Mouse (Mus musculus): Measurements from ENCODE around the gene Zic4.

The Zic4 gene

DNA sequence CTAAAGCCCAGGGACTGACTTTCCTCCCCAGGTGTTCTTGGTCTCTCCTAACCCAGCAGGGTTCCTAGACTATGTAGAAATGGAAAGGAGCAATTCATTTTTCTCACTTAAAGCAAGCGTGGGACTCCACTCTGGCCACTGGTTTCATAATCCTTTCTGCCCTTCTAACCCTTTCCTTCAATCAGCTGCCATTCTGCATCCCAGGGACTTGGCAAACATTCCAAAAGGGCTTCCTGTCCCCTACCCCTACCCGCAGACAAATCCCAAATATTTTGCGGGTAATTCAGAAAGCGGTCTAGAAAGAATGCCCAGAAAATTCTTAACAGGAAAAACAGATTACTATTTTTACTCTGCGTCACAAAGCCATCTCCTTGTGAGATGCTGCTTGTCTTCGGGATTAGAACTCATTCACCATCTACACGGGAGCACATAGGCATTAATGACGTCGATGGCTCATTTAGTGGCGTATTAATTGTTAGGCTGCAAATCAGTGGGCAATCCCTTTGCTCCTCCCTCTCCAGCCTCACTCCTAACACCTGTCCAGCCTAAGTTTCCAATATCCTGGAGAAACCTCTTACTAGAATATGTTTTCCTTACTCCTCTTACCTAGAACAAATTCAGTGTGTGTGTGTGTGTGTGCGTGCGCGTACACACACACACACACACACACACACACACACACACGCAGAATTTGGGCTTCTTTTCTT is 33.0 kb downstream of the Zic4 start:
- ATAC-seq (ENCODE audit: insufficient number of reproducible peaks, low FRiP score, low TSS enrichment): no peak

DNA sequence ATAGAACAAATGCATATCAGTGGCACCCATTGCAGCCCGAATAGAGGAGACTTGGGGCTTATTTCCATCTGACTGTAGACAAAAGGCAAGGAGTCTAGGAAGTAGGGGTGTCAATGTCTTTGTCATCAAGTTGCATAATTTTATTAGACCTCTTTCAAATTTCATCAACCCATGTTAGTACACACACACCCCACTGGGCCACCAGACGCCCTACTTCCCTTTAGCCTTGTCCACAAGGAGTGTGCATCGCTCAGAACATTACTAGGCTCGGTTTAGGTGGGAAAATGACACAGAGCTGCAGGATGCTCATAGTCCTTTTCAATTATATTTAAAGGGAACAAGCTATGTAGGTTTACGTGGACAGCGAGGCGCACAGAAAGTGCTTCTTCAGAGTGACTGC is 37.8 kb downstream of the Zic4 start:
- ATAC-seq (ENCODE audit: insufficient number of reproducible peaks, low FRiP score, low TSS enrichment): no peak

GRCm38 (mm10) chr9:91400482-91401093 is 38.4 kb downstream of the Zic4 start:
- no peak for ATAC-seq (ENCODE audit: insufficient number of reproducible peaks, low FRiP score, low TSS enrichment)

DNA sequence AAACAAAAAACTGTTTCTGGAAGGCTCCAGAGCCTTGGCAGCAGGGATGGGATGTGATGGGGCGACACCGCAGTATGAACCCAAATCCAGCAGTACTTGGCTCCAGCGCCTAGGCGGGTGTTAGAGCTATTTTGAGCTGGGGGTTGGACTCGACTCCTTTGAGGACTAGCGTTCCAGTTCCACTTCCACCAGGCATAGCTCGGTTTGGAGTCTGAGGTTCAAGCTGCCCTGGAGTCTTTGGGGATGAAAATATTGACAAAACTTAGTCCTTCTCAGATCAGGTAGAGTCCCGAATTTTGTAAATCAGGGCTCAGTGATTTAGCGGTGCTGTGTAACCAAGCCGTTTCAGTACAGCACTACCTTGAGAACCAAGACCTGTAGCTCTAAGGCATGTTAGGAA is 39.3 kb downstream of the Zic4 start:
- ATAC-seq (ENCODE audit: insufficient number of reproducible peaks, low FRiP score, low TSS enrichment): no peak

- ATAC-seq (ENCODE audit: insufficient number of reproducible peaks, low FRiP score, low TSS enrichment): no peak
Measured at GRCm38 (mm10) chr9:91404229-91404628, 42.0 kb downstream of the Zic4 start.

DNA sequence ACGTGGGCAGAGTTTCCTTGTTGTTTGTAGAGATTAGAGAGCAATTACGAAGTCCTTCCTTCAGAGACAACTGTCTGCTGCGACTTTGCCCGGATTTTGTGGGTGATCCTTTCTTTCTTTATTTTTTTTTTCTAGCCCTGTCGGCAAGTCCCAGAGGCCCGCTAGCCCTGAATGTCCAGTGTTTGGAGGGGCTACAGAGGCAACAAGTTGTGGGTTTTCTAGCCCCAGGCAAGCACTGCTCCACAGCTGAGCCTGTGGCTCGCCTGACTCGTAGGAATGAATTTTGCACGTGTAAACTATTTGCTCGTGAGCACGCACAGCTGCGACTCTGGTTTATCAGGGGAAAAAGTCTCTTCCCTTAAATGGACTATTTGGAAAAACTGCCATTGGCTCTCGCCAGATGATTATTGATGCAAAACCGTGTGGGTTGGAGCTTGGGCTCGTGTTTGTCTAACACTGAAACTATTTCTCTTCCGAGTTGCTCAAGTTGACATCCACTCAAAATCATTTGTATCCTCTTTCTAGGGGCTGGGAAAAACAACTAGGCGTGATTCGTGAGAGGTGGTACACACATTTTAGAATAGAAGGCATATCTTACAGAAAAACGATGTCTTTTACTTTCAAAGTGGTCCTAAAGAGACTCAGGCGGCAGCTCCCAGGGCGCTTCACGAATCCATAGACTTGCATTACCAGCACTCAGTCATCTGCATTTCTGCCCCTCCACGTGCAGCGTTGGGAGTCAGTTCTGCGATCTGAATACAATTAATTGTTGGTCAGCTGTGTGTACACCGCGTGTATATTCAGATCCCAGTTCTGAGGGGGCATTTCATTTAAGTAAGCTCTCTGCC is 42.9 kb downstream of the Zic4 start:
- ATAC-seq (ENCODE audit: insufficient number of reproducible peaks, low FRiP score, low TSS enrichment): no peak

DNA sequence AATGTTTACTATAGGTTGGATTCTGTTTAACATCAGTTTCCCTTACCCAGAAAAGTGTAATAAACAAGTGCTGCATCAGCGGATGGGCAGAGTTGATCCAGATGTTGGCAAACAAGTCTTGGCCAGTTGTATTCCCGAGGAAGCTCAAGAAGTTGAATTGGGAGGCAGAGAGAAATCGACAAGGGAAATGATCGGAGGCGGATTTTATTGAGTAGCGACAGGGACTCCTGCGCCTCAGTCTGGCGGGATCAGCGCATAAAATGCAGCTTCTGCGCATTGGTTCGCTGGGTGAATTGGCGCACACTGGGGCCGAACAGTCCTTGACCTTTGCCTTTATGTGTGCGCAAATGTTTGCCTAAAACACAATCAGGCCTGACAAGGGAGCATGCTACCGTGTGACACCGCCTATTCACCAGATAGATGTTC is 43.6 kb downstream of the Zic4 start:
- ATAC-seq (ENCODE audit: insufficient number of reproducible peaks, low FRiP score, low TSS enrichment): peak; percentile 57; the same call in 1 of the 2 replicates

- ATAC-seq (ENCODE audit: insufficient number of reproducible peaks, low FRiP score, low TSS enrichment): no peak
Measured at GRCm38 (mm10) chr9:91406258-91406763, 44.1 kb downstream of the Zic4 start.

DNA sequence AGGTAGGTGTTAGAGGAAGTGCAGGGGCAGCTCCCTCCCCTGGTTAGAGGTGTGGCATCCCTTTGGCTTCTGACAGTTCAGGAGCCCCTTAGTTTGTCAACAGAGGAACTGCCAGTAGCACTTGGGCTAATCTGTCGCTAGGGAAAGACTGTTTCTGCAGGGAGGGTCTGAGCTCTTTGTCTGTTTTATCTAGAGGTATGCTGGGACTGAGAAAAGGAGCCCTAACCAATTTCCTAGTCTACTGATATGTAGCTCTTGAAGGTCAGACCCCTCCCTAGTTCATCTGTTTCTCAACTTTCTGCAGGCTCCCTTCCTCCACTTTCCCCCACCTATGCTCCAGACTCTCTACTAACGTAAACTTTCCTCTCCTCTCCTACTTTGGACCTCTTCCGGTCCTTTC is 47.6 kb downstream of the Zic4 start:
- ATAC-seq (ENCODE audit: insufficient number of reproducible peaks, low FRiP score, low TSS enrichment): no peak

- ATAC-seq (ENCODE audit: insufficient number of reproducible peaks, low FRiP score, low TSS enrichment): no peak
Measured at GRCm38 (mm10) chr9:91414007-91414661, 51.9 kb downstream of the Zic4 start.

- ATAC-seq (ENCODE audit: insufficient number of reproducible peaks, low FRiP score, low TSS enrichment): no peak
Measured at GRCm38 (mm10) chr9:91420441-91420840, 58.2 kb downstream of the Zic4 start.

Data from cerebellum, adult (tissue).